Mouse (Mus musculus) hindbrain, embryonic 13.5 days (tissue): ENCODE measurements around the gene Gm43302. TPM values are rescaled to one million over a fixed set of nuclear protein-coding genes. Genes with fewer than 3 reads are reported as not detected.

Experiments
- ATAC-seq: fragments of 200-750 bp; cut with Nextera tagmentation; 2 replicates; pipeline ENCODE4 v1.8.0; 2017; ENCODE audit warnings: moderate TSS enrichment; ENCODE audit not compliant: low FRiP score
- H3K27ac ChIP-seq: fragments of 300-500 bp; sonication (generic); 2 replicates; pipeline ENCODE4 v1.5.1; 2015; ENCODE audit warnings: inconsistent platforms, mild to moderate bottlenecking, moderate library complexity
- H3K27me3 ChIP-seq: fragments of 300-500 bp; sonication (generic); 2 replicates; pipeline ENCODE4 v1.6.1; 2015; ENCODE audit warnings: mild to moderate bottlenecking, inconsistent platforms
- H3K36me3 ChIP-seq: fragments of 300-500 bp; sonication (generic); 2 replicates; pipeline ENCODE4 v1.6.1; 2015; ENCODE audit warnings: mild to moderate bottlenecking, inconsistent platforms
- H3K4me1 ChIP-seq: fragments of 300-500 bp; sonication (generic); replicated peaks from 2 replicates; pipeline ENCODE4 v1.6.1; 2015; ENCODE audit warnings: inconsistent platforms
- H3K4me2 ChIP-seq: fragments of 300-500 bp; sonication (generic); 2 replicates; pipeline ENCODE4 v1.6.1; 2015; ENCODE audit warnings: inconsistent platforms, mild to moderate bottlenecking, moderate library complexity
- H3K4me3 ChIP-seq: fragments of 300-500 bp; sonication (generic); 2 replicates; pipeline ENCODE4 v1.5.1; 2015; ENCODE audit warnings: mild to moderate bottlenecking, inconsistent platforms
- H3K9ac ChIP-seq: fragments of 300-500 bp; sonication (generic); 2 replicates; pipeline ENCODE4 v1.6.1; 2015; ENCODE audit warnings: mild to moderate bottlenecking, inconsistent platforms
- H3K9me3 ChIP-seq: fragments of 300-500 bp; sonication (generic); 2 replicates; pipeline ENCODE4 v1.6.1; 2016; ENCODE audit warnings: inconsistent platforms
- polyA plus RNA-seq: library from polyadenylated mRNA; unstranded; fragments of >200 nt; fragmentation: Nextera tagmentation; extraction: Ambion mirVana; gene quantifications from 2 replicates; pipeline ENCODE4 v1.2.1, GENCODE M21; 2015

The Gm43302 gene
- polyA plus RNA-seq, 1 experiment from 2014 or later, result 0.62 TPM

- Histone ChIP-seq H3K4me3 (no peak overlapping the region), H3K9me3 (no peaks in the 10 kb centered on the region), H3K27me3 (no peaks in the 10 kb centered on the region), H3K9ac (no peak overlapping the region), H3K4me1 (no peaks in the 10 kb centered on the region), H3K4me2 (no peak overlapping the region), H3K27ac (no peak overlapping the region), H3K36me3 (no peaks in the 10 kb centered on the region)
- no peak for ATAC-seq
These were observed 112.0 kb downstream of the Gm43302 start for GRCm38 (mm10) chr5:105181446-105181845.

Other genes starting within 250 kb of the Gm43302 start
- gene Gbp9, start 154.2 kb downstream of the Gm43302 start, polyA plus RNA-seq, result 1.0 and 1.3 TPM in 2 replicates
- gene Gbp8, start 154.2 kb downstream of the Gm43302 start, polyA plus RNA-seq, result 1.5 TPM in 2 replicates
- 3.2 and 3.4 TPM in 2 replicates for gene Gbp4, start 154.1 kb downstream of the Gm43302 start, polyA plus RNA-seq
- gene Gbp10, start 54.2 kb downstream of the Gm43302 start, polyA plus RNA-seq, result 0.97 and 1.6 TPM in 2 replicates
- 3.9 and 4.1 TPM in 2 replicates for gene Gbp6, start within 50 bp of the Gm43302 start, polyA plus RNA-seq
- 13.4 and 13.7 TPM in 2 replicates for gene Lrrc8b, start 122.1 kb upstream of the Gm43302 start, polyA plus RNA-seq
- 11.8 and 14.0 TPM in 2 replicates for gene Lrrc8c, start 225.7 kb upstream of the Gm43302 start, polyA plus RNA-seq